Mouse (Mus musculus) heart, postnatal 0 days (tissue): Measurements from ENCODE around the gene Hamp. TPM values are rescaled to one million over a fixed set of nuclear protein-coding genes. Genes with fewer than 3 reads are reported as not detected.
"Not testable (repeated sequence)": the region's sequence is repeated elsewhere in the genome, so short reads cannot be mapped to it uniquely, and the experiment has no call there.

Experiments
- ATAC-seq: fragments of 200-750 bp; cut with Nextera tagmentation; 2 replicates; pipeline ENCODE4 v1.8.0; 2017; ENCODE audit warnings: low read depth, moderate number of reproducible peaks, moderate library complexity; ENCODE audit not compliant: insufficient read depth
- DNase-seq: peaks from one replicate; pipeline ENCODE4 v3.0.0-alpha.2; 2016; ENCODE audit warnings: low spot score
- H3K27ac ChIP-seq: fragments of 300-500 bp; sonication (generic); 2 replicates; pipeline ENCODE4 v1.5.1; 2014; ENCODE audit warnings: low read depth, mild to moderate bottlenecking
- H3K27me3 ChIP-seq: fragments of 300-500 bp; sonication (generic); 2 replicates; pipeline ENCODE4 v1.6.1; 2014; ENCODE audit warnings: low read length, mixed read lengths; ENCODE audit not compliant: control insufficient read depth, insufficient read depth
- H3K36me3 ChIP-seq: fragments of 300-500 bp; sonication (generic); replicated peaks from 2 replicates; pipeline ENCODE4 v1.6.1; 2014; ENCODE audit warnings: low read length, mixed read lengths; ENCODE audit not compliant: control insufficient read depth, insufficient read depth
- H3K4me1 ChIP-seq: fragments of 300-500 bp; sonication (generic); 2 replicates; pipeline ENCODE4 v1.6.1; 2014; ENCODE audit warnings: antibody characterized with exemption; ENCODE audit not compliant: control insufficient read depth, insufficient read depth
- H3K4me2 ChIP-seq: fragments of 300-500 bp; sonication (generic); 2 replicates; pipeline ENCODE4 v1.6.1; 2014; ENCODE audit warnings: low read depth, mild to moderate bottlenecking, low read length, moderate library complexity
- H3K4me3 ChIP-seq: fragments of 300-500 bp; sonication (generic); 2 replicates; pipeline ENCODE4 v1.5.1; 2014; ENCODE audit warnings: low read depth, low read length
- H3K9ac ChIP-seq: fragments of 300-500 bp; sonication (generic); replicated peaks from 2 replicates; pipeline ENCODE4 v1.6.1; 2014; ENCODE audit warnings: low read depth, low read length, mixed read lengths
- H3K9me3 ChIP-seq: fragments of 300-500 bp; sonication (generic); replicated peaks from 2 replicates; pipeline ENCODE4 v1.6.1; 2016; ENCODE audit warnings: low read length; ENCODE audit not compliant: control insufficient read depth
- CTCF ChIP-seq: IDR thresholded peaks from 2 replicates; pipeline ENCODE4 v1.5.1; 2016; ENCODE audit warnings: antibody characterized with exemption, control low read depth, low read depth
- EP300 ChIP-seq: IDR thresholded peaks from 2 replicates; pipeline ENCODE4 v1.6.1; 2016; ENCODE audit warnings: antibody characterized with exemption, low read depth
- WGBS: fragments of 180-500 bp; shearing (Covaris S2); extraction: QIAGEN DNeasy Blood & Tissue Kit; methylation state at CpG from one replicate; pipeline ENCODE4 v1.1.7; 2014; 5-methylcytosine and 5-hydroxymethylcytosine counted together
- polyA plus RNA-seq: library from polyadenylated mRNA; unstranded; fragments of >200 nt; fragmentation: Nextera tagmentation; extraction: Ambion mirVana; gene quantifications from 2 replicates; pipeline ENCODE4 v1.2.1, GENCODE M21; 2015
- total RNA-seq: library from RNA; depleted of rRNA; stranded (reverse); fragments of >200 nt; gene quantifications from 2 replicates; pipeline ENCODE4 v1.2.3, GENCODE M21; 2014; ENCODE audit warnings: low replicate concordance

Gene Hamp
- total and polyA plus RNA-seq, 2 experiments from 2014 or later = 1.7 TPM; not detected in 1

GRCm38 (mm10) chr7:30945876-30946275, 2.0 kb upstream of the Hamp start:
- Histone ChIP-seq H3K9me3 (no peaks in the 10 kb centered on the region), H3K4me3 (no peak overlapping the region), H3K36me3 (peaks cover 33% of the 10 kb centered on the region), H3K27me3 (no peaks in the 10 kb centered on the region), H3K4me2 (no peak overlapping the region), H3K27ac (no peak overlapping the region), H3K9ac (no peak overlapping the region), H3K4me1 (no peaks in the 10 kb centered on the region)
- 94% methylated on average over 7 of the region's 7 CpGs for WGBS
- TF ChIP-seq CTCF = no peak
- TF ChIP-seq EP300 = no peak
- DNase-seq = no peak
- no peak for ATAC-seq

GRCm38 (mm10) chr7:30945466-30945865, 1.6 kb upstream of the Hamp start:
- peaks cover 29% of the 10 kb centered on the region for H3K36me3 ChIP-seq
- H3K9ac ChIP-seq, H3K4me1 ChIP-seq, H3K27ac ChIP-seq, H3K9me3 ChIP-seq, DNase-seq, H3K27me3 ChIP-seq, H3K4me2 ChIP-seq, H3K4me3 ChIP-seq, ATAC-seq: not testable (repeated sequence)
- WGBS = 77% methylated on average over 7 of the region's 7 CpGs

GRCm38 (mm10) chr7:30944706-30945105, 874 bp upstream of the Hamp start:
- not testable (repeated sequence) for DNase-seq, ATAC-seq, H3K4me3 ChIP-seq, H3K27ac ChIP-seq, H3K4me2 ChIP-seq, H3K4me1 ChIP-seq, H3K9ac ChIP-seq, H3K9me3 ChIP-seq, H3K27me3 ChIP-seq
- peaks cover 22% of the 10 kb centered on the region for H3K36me3 ChIP-seq
- WGBS = 46% methylated on average over 2 of the region's 2 CpGs

GRCm38 (mm10) chr7:30942365-30942764, 1.5 kb downstream of the Hamp start:
- H3K4me2 ChIP-seq, DNase-seq, ATAC-seq, H3K27me3 ChIP-seq, H3K9me3 ChIP-seq, H3K4me1 ChIP-seq, H3K4me3 ChIP-seq, H3K27ac ChIP-seq, H3K9ac ChIP-seq: not testable (repeated sequence)
- 19% methylated on average over 3 of the region's 3 CpGs for WGBS
- peaks cover 11% of the 10 kb centered on the region; the same call in 1 of the 2 replicates for H3K36me3 ChIP-seq

GRCm38 (mm10) chr7:30940070-30940469, 3.8 kb downstream of the Hamp start:
- H3K4me3 ChIP-seq, H3K27ac ChIP-seq, H3K27me3 ChIP-seq, DNase-seq, H3K9me3 ChIP-seq, H3K4me1 ChIP-seq, H3K4me2 ChIP-seq, ATAC-seq, H3K36me3 ChIP-seq, H3K9ac ChIP-seq: not testable (repeated sequence)
- 65% methylated on average over 1 of the region's 1 CpGs for WGBS

GRCm38 (mm10) chr7:30935422-30936099, 8.3 kb downstream of the Hamp start:
- H3K9ac ChIP-seq, ATAC-seq, H3K4me3 ChIP-seq, H3K9me3 ChIP-seq, DNase-seq, H3K36me3 ChIP-seq, H3K27ac ChIP-seq, H3K4me2 ChIP-seq, H3K27me3 ChIP-seq, H3K4me1 ChIP-seq: not testable (repeated sequence)
- 58% methylated on average over 6 of the region's 6 CpGs for WGBS

- not testable (repeated sequence) for H3K36me3 ChIP-seq, H3K4me3 ChIP-seq, H3K4me2 ChIP-seq, ATAC-seq, H3K4me1 ChIP-seq, H3K9ac ChIP-seq, DNase-seq, H3K27me3 ChIP-seq, H3K9me3 ChIP-seq, H3K27ac ChIP-seq
- 77% methylated on average over 2 of the region's 2 CpGs for WGBS
Observed at GRCm38 (mm10) chr7:30924581-30924980, 19.3 kb downstream of the Hamp start, which contains the start of gene Hamp2. Hamp2 (minus strand) TSS chr7:30924681.
